Mouse (Mus musculus): ENCODE results near the gene Hspa12a.

- TF ChIP-seq GATA1 (IDR thresholded peaks at IDR 0.05; ENCODE audit: borderline replicate concordance, low read length), result no peak
- no peak for TF ChIP-seq FLI1 (IDR thresholded peaks at IDR 0.05; ENCODE audit: low read length)
Measured at GRCm38 (mm10) chr19:58859357-58859756, 84.1 kb downstream of the Hspa12a start.
